Mouse (Mus musculus) adrenal gland, postnatal 25 days (tissue): ENCODE data around the gene Spaca9. TPM values are rescaled to one million over a fixed set of nuclear protein-coding genes. Genes with fewer than 3 reads are reported as not detected.
A peak's percentile ranks its signal among the peaks of the same experiment; 100 is the strongest.

ENCODE experiments used
- DNase-seq: peaks from one replicate; pipeline ENCODE4 v3.0.0; 2021; ENCODE audit warnings: mixed read lengths
- microRNA-seq, 2 experiments: library from miRNA; unstranded; fragments of <30 nt; microRNA quantifications; one replicate each; pipeline ENCODE4 v1.2.0; 2021
- total RNA-seq: library from RNA; stranded (reverse); gene quantifications from 2 replicates; pipeline ENCODE4 v1.2.3, GENCODE M21; 2021

Gene Spaca9
- total RNA-seq, 1 experiment from 2014 or later, result not detected

- no peak for DNase-seq
Observed at GRCm38 (mm10) chr2:28665818-28666217, 33.7 kb downstream of the Spaca9 start.

GRCm38 (mm10) chr2:28662891-28663290, 36.6 kb downstream of the Spaca9 start:
- no peak for DNase-seq

GRCm38 (mm10) chr2:28656216-28656615, 43.3 kb downstream of the Spaca9 start:
- DNase-seq, result no peak

GRCm38 (mm10) chr2:28654295-28654694, 45.2 kb downstream of the Spaca9 start:
- DNase-seq, result peak; percentile 37

- no peak for DNase-seq
Observed at GRCm38 (mm10) chr2:28653351-28653750, 46.2 kb downstream of the Spaca9 start.

- DNase-seq, result peak; percentile 35
Observed at GRCm38 (mm10) chr2:28650526-28650925, 49.0 kb downstream of the Spaca9 start.

- DNase-seq, result no peak
Observed at GRCm38 (mm10) chr2:28643081-28643480, 56.4 kb downstream of the Spaca9 start.

Small RNA genes lying within 50 kb of the gene (microRNA-seq; reads per million reads assigned to microRNA genes)
- gene Mir3088, result 1.1 to 2.7 reads per million in 2 experiments

Other genes with a start within 250 kb of the Spaca9 start
- 1.0 TPM in 1 of 2 replicates, not detected in the other for gene 1700007K13Rik, start 233.4 kb downstream of the Spaca9 start, total RNA-seq
- gene Mrps2, start 231.7 kb downstream of the Spaca9 start, total RNA-seq, result 52.4 and 61.8 TPM in 2 replicates
- 2.1 and 3.2 TPM in 2 replicates for gene Gbgt1, start 202.8 kb downstream of the Spaca9 start, total RNA-seq
- gene Gm10134, start 193.6 kb downstream of the Spaca9 start, total RNA-seq, result 3.4 TPM in 1 of 2 replicates, not detected in the other
- gene Ralgds, start 186.6 kb downstream of the Spaca9 start, total RNA-seq, result 32.6 and 40.3 TPM in 2 replicates
- gene Cel, start 136.3 kb downstream of the Spaca9 start, total RNA-seq, result 0.24 TPM in 1 of 2 replicates, not detected in the other
- 22.3 and 24.4 TPM in 2 replicates for gene Gtf3c5, start 116.0 kb downstream of the Spaca9 start, total RNA-seq
- not detected in 2 replicates for gene Gfi1b, start 77.7 kb downstream of the Spaca9 start, total RNA-seq
- gene Tsc1, start 58.5 kb downstream of the Spaca9 start, total RNA-seq, result 22.3 and 22.8 TPM in 2 replicates
- not detected in 2 replicates for gene Ak8, start 437 bp upstream of the Spaca9 start, total RNA-seq
- 31.0 and 40.5 TPM in 2 replicates for gene Gtf3c4, start 140.6 kb upstream of the Spaca9 start, total RNA-seq
- gene Ddx31, start 140.7 kb upstream of the Spaca9 start, total RNA-seq, result 9.8 and 10.6 TPM in 2 replicates
- not detected in 2 replicates for gene Barhl1, start 216.9 kb upstream of the Spaca9 start, total RNA-seq